Mouse (Mus musculus) 3T3-L1 (cell line): Measurements from ENCODE around the gene Pmfbp1.
"Not testable (repeated sequence)": the region's sequence is repeated elsewhere in the genome, so short reads cannot be mapped to it uniquely, and the experiment has no call there.

Source experiments
- DNase-seq: peaks from one replicate; pipeline ENCODE4 v3.0.0-alpha.2; 2015; ENCODE audit warnings: low read depth, low spot score

Pmfbp1 gene

GRCm38 (mm10) chr8:109493727-109494126 is at the start of gene Pmfbp1:
Pmfbp1 (plus strand) TSS chr8:109494027.
- DNase-seq, result no peak

- DNase-seq, result not testable (repeated sequence)
These were observed 46.9 kb upstream of the Pmfbp1 start for GRCm38 (mm10) chr8:109446896-109447295.

GRCm38 (mm10) chr8:109451000-109451399 is 42.8 kb upstream of the Pmfbp1 start:
- no peak for DNase-seq

- DNase-seq, result no peak
These were observed 38.7 kb upstream of the Pmfbp1 start for GRCm38 (mm10) chr8:109455113-109455512.

GRCm38 (mm10) chr8:109457387-109457786 is 36.4 kb upstream of the Pmfbp1 start:
- no peak for DNase-seq

- no peak for DNase-seq
These were observed 35.2 kb upstream of the Pmfbp1 start for GRCm38 (mm10) chr8:109458580-109458979.

- no peak for DNase-seq
These were observed 30.8 kb upstream of the Pmfbp1 start for GRCm38 (mm10) chr8:109463075-109463474.

GRCm38 (mm10) chr8:109463677-109464313 is 30.0 kb upstream of the Pmfbp1 start:
- no peak for DNase-seq

- no peak for DNase-seq
These were observed 29.4 kb upstream of the Pmfbp1 start for GRCm38 (mm10) chr8:109464451-109464891.

- no peak for DNase-seq
These were observed 28.8 kb upstream of the Pmfbp1 start for GRCm38 (mm10) chr8:109465056-109465455.

GRCm38 (mm10) chr8:109465761-109466160 is 28.1 kb upstream of the Pmfbp1 start:
- no peak for DNase-seq

- no peak for DNase-seq
These were observed 26.3 kb upstream of the Pmfbp1 start for GRCm38 (mm10) chr8:109467516-109467915.

- DNase-seq, result no peak
These were observed 25.7 kb upstream of the Pmfbp1 start for GRCm38 (mm10) chr8:109468112-109468511.

- DNase-seq, result no peak
These were observed 22.0 kb upstream of the Pmfbp1 start for GRCm38 (mm10) chr8:109471876-109472275.

- no peak for DNase-seq
These were observed 21.4 kb upstream of the Pmfbp1 start for GRCm38 (mm10) chr8:109472400-109472799.

- DNase-seq, result no peak
These were observed 19.2 kb upstream of the Pmfbp1 start for GRCm38 (mm10) chr8:109474442-109475121.

GRCm38 (mm10) chr8:109475436-109475835 is 18.4 kb upstream of the Pmfbp1 start:
- no peak for DNase-seq

GRCm38 (mm10) chr8:109478586-109478985 is 15.2 kb upstream of the Pmfbp1 start:
- peak; percentile 53 for DNase-seq

- no peak for DNase-seq
These were observed 9.1 kb upstream of the Pmfbp1 start for GRCm38 (mm10) chr8:109484741-109485140.

GRCm38 (mm10) chr8:109485530-109485929 is 8.3 kb upstream of the Pmfbp1 start:
- DNase-seq, result no peak

GRCm38 (mm10) chr8:109492785-109493184 is 1.0 kb upstream of the Pmfbp1 start:
- no peak for DNase-seq

- DNase-seq, result no peak
These were observed 774 bp downstream of the Pmfbp1 start for GRCm38 (mm10) chr8:109494601-109495000.

GRCm38 (mm10) chr8:109497431-109497830 is 3.6 kb downstream of the Pmfbp1 start:
- no peak for DNase-seq
